Mouse (Mus musculus) liver, embryonic 14.5 days (tissue): ENCODE data around the gene Ccdc138. TPM values are rescaled to one million over a fixed set of nuclear protein-coding genes. Genes with fewer than 3 reads are reported as not detected.

Experiments used
- ATAC-seq: fragments of 200-750 bp; cut with Nextera tagmentation; 2 replicates; pipeline ENCODE4 v1.8.0; 2017; ENCODE audit warnings: moderate number of reproducible peaks, mild to moderate bottlenecking, moderate library complexity; ENCODE audit not compliant: insufficient read depth
- DNase-seq, 3 experiments: peaks; one replicate each; pipeline ENCODE4 v3.0.0-alpha.2; 2012 to 2013; ENCODE audit warnings: low read depth in 3 of 3, low spot score in 3 of 3
- H3K27ac ChIP-seq: fragments of 300-500 bp; sonication (generic); 2 replicates; pipeline ENCODE4 v1.5.1; 2014; ENCODE audit warnings: moderate library complexity, mild to moderate bottlenecking, control low read depth, inconsistent platforms
- H3K27me3 ChIP-seq: fragments of 300-500 bp; sonication (generic); 2 replicates; pipeline ENCODE4 v1.6.1; 2014; ENCODE audit warnings: mild to moderate bottlenecking, low read length, moderate library complexity; ENCODE audit not compliant: control insufficient read depth, insufficient read depth
- H3K36me3 ChIP-seq: fragments of 300-500 bp; sonication (generic); replicated peaks from 2 replicates; pipeline ENCODE4 v1.6.1; 2014; ENCODE audit warnings: low read depth; ENCODE audit not compliant: control insufficient read depth, insufficient read depth
- H3K4me1 ChIP-seq, 2 experiments: fragments of 200-500 bp in 1 of 2; fragments of 300-500 bp in 1 of 2; sonication (generic) in 1 of 2; replicated peaks; 2 replicates each; pipeline ENCODE4 v1.6.1; 2012 to 2014; ENCODE audit warnings: antibody characterized with exemption in 1 of 2, inconsistent platforms in 1 of 2, low read length in 1 of 2; ENCODE audit not compliant: control insufficient read depth in 2 of 2, insufficient read depth in 2 of 2
- H3K4me2 ChIP-seq: fragments of 300-500 bp; sonication (generic); 2 replicates; pipeline ENCODE4 v1.6.1; 2014; ENCODE audit warnings: low read depth, mild to moderate bottlenecking, control low read depth, moderate library complexity
- H3K4me3 ChIP-seq, 2 experiments: fragments of 200-500 bp in 1 of 2; fragments of 300-500 bp in 1 of 2; sonication (generic) in 1 of 2; 2 replicates each; pipeline ENCODE4 v1.5.1; 2012 to 2014; ENCODE audit warnings: low read depth in 2 of 2, low read length in 2 of 2, mild to moderate bottlenecking in 2 of 2, control low read depth in 1 of 2, inconsistent platforms in 1 of 2, moderate library complexity in 1 of 2; ENCODE audit not compliant: insufficient read depth in 1 of 2
- H3K9ac ChIP-seq: fragments of 300-500 bp; sonication (generic); replicated peaks from 2 replicates; pipeline ENCODE4 v1.6.1; 2014; ENCODE audit warnings: mild to moderate bottlenecking, control low read depth, moderate library complexity
- H3K9me3 ChIP-seq: fragments of 300-500 bp; sonication (generic); 2 replicates; pipeline ENCODE4 v1.6.1; 2016; ENCODE audit warnings: low read length, mixed read lengths; ENCODE audit not compliant: control insufficient read depth
- CTCF ChIP-seq: IDR thresholded peaks from 2 replicates; pipeline ENCODE4 v1.5.1; 2016; ENCODE audit warnings: antibody characterized with exemption, low read depth, control low read depth
- EP300 ChIP-seq: IDR thresholded peaks from 2 replicates; pipeline ENCODE4 v1.6.1; 2016; ENCODE audit warnings: antibody characterized with exemption, low read depth
- WGBS: fragments of 180-500 bp; shearing (Covaris S2); extraction: QIAGEN DNeasy Blood & Tissue Kit; methylation state at CpG from one replicate; pipeline ENCODE4 v1.1.7; 2014; ENCODE audit not compliant: insufficient replicate concordance; 5-methylcytosine and 5-hydroxymethylcytosine counted together
- polyA plus RNA-seq, 2 experiments: library from polyadenylated mRNA; depleted of rRNA in 1 of 2; stranded (reverse) in 1 of 2; unstranded in 1 of 2; fragments of >200 nt; fragmentation: Nextera tagmentation in 1 of 2; extraction: Ambion mirVana in 1 of 2; gene quantifications; 2 replicates each; pipeline versions ENCODE4 v1.2.1 to v1.2.3; 2012 to 2014

The Ccdc138 gene
- polyA plus RNA-seq, 2 experiments, result 1.3 to 1.6 TPM

- TF ChIP-seq CTCF (no peak), EP300 (no peak)
- no peaks in the 10 kb centered on the region for H3K36me3 ChIP-seq
- no peaks in the 10 kb centered on the region for H3K4me1 ChIP-seq
- no peaks in the 10 kb centered on the region for H3K9me3 ChIP-seq
- no peak overlapping the region for H3K27ac ChIP-seq
- H3K4me3 ChIP-seq, result no peak overlapping the region
- H3K9ac ChIP-seq, result no peak overlapping the region
- ATAC-seq (no peak), DNase-seq (no peak)
- H3K4me2 ChIP-seq, result no peak overlapping the region
- 60% methylated on average over 5 of the region's 5 CpGs for WGBS
- no peaks in the 10 kb centered on the region for H3K27me3 ChIP-seq
These were observed 102.4 kb downstream of the Ccdc138 start for GRCm38 (mm10) chr10:58600151-58600550.

GRCm38 (mm10) chr10:58600983-58601382, 103.2 kb downstream of the Ccdc138 start:
- no peaks in the 10 kb centered on the region for H3K4me1 ChIP-seq

GRCm38 (mm10) chr10:58601431-58601901, 103.7 kb downstream of the Ccdc138 start:
- TF ChIP-seq CTCF (no peak), EP300 (no peak)
- no peak overlapping the region for H3K27ac ChIP-seq
- ATAC-seq, result no peak

More at GRCm38 (mm10) chr10:58600983-58601382, 103.2 kb downstream of the Ccdc138 start:
- H3K27ac ChIP-seq, result no peak overlapping the region
- H3K27me3 ChIP-seq, result no peaks in the 10 kb centered on the region
- no peak overlapping the region for H3K4me2 ChIP-seq
- H3K36me3 ChIP-seq, result no peaks in the 10 kb centered on the region
- H3K9ac ChIP-seq, result no peak overlapping the region
- DNase-seq, result no peak
- H3K4me3 ChIP-seq, result no peak overlapping the region
- WGBS, result 29% methylated on average over 5 of the region's 5 CpGs
- H3K9me3 ChIP-seq, result no peaks in the 10 kb centered on the region
- no peak for ATAC-seq
- TF ChIP-seq EP300, result no peak
- no peak for TF ChIP-seq CTCF

GRCm38 (mm10) chr10:58601946-58602345, 104.2 kb downstream of the Ccdc138 start:
- TF ChIP-seq CTCF (no peak), EP300 (no peak)
- H3K27me3 ChIP-seq, result no peaks in the 10 kb centered on the region
- no peak overlapping the region for H3K9ac ChIP-seq
- H3K4me2 ChIP-seq, result no peak overlapping the region
- no peak for DNase-seq
- H3K9me3 ChIP-seq, result no peaks in the 10 kb centered on the region
- H3K36me3 ChIP-seq, result no peaks in the 10 kb centered on the region
- no peaks in the 10 kb centered on the region for H3K4me1 ChIP-seq
- 58% methylated on average over 7 of the region's 7 CpGs for WGBS
- H3K27ac ChIP-seq, result no peak overlapping the region
- ATAC-seq, result no peak
- H3K4me3 ChIP-seq, result no peak overlapping the region

More at GRCm38 (mm10) chr10:58601431-58601901, 103.7 kb downstream of the Ccdc138 start:
- H3K4me2 ChIP-seq, result no peak overlapping the region
- no peak overlapping the region for H3K4me3 ChIP-seq
- no peak for DNase-seq
- no peaks in the 10 kb centered on the region for H3K4me1 ChIP-seq
- H3K9me3 ChIP-seq, result no peaks in the 10 kb centered on the region
- WGBS, result 40% methylated on average over 6 of the region's 6 CpGs
- no peaks in the 10 kb centered on the region for H3K36me3 ChIP-seq
- no peak overlapping the region for H3K9ac ChIP-seq
- H3K27me3 ChIP-seq, result no peaks in the 10 kb centered on the region

GRCm38 (mm10) chr10:58604779-58605178, 107.0 kb downstream of the Ccdc138 start:
- DNase-seq (no peak), ATAC-seq (no peak)
- Histone ChIP-seq H3K9ac (no peak overlapping the region), H3K4me2 (no peak overlapping the region), H3K9me3 (no peaks in the 10 kb centered on the region), H3K27ac (no peak overlapping the region), H3K4me1 (no peaks in the 10 kb centered on the region), H3K36me3 (no peaks in the 10 kb centered on the region), H3K27me3 (no peaks in the 10 kb centered on the region), H3K4me3 (no peak overlapping the region)
- TF ChIP-seq CTCF, result no peak
- TF ChIP-seq EP300, result no peak
- WGBS, result 55% methylated on average over 2 of the region's 2 CpGs
